ENCODE assay signal across 17 mouse cellular contexts in genomic region chr11:95396548-95396947, GRCm38 (mm10). TPM values are rescaled to one million over a fixed set of nuclear protein-coding genes. Genes with fewer than 3 reads are reported as not detected.
DNase-seq lines count a peak whose midpoint lies in the region; ATAC-seq and TF ChIP-seq lines count a peak whose summit lies in the region.
"Had no signal": no experiment of that assay in that cellular context is flagged by ENCODE, and none has a peak within 500 bp of the region (broad histone marks: within the 10 kb centered on the region; RNA-seq: fewer than 3 reads in every experiment).

No protein-coding gene starts in this region.

- peak overlapping the region; percentile 45 for H3K27ac ChIP-seq in heart, adult 2 months
- no peak overlapping the region for H3K27ac ChIP-seq in heart, embryonic 11.5 days (ENCODE audit: low read depth, low read length)
- no peak overlapping the region for H3K27ac ChIP-seq in limb, embryonic 14.5 days (replicated peaks; ENCODE audit: low read depth, low read length)
- H3K27ac ChIP-seq in limb, embryonic 10.5 days, result no peak overlapping the region
- H3K27ac ChIP-seq in cerebellum, adult 2 months (ENCODE audit: insufficient read depth, low read length), result peak overlapping the region; percentile 65
- no peak overlapping the region for H3K27ac ChIP-seq in kidney, embryonic 14.5 days (ENCODE audit: low read depth, low read length)
- H3K27ac ChIP-seq: hindbrain, embryonic 15.5 days; liver, embryonic 13.5 days had no signal

- no peak overlapping the region for H3K4me2 ChIP-seq in heart, embryonic 11.5 days
- H3K4me2 ChIP-seq in limb, embryonic 14.5 days (replicated peaks; ENCODE audit: low read depth, low read length, severe bottlenecking), result no peak overlapping the region
- H3K4me2 ChIP-seq in kidney, embryonic 14.5 days (replicated peaks; ENCODE audit: low read depth, low read length), result no peak overlapping the region
- H3K4me2 ChIP-seq: hindbrain, embryonic 15.5 days; liver, embryonic 13.5 days had no signal

- ATAC-seq in heart, embryonic 11.5 days (replicated peaks; ENCODE audit: insufficient number of reproducible peaks, low FRiP score, low TSS enrichment), result no peak
- ATAC-seq in limb, embryonic 14.5 days (ENCODE audit: low FRiP score, low read depth), result no peak
- no peak for ATAC-seq in kidney, embryonic 14.5 days (ENCODE audit: low FRiP score, low TSS enrichment)
- ATAC-seq: forebrain, postnatal 0 days had no signal

- peaks cover 7% of the 10 kb centered on the region for H3K4me1 ChIP-seq in heart, adult 2 months (ENCODE audit: control insufficient read depth, insufficient read depth, low read length)
- no peaks in the 10 kb centered on the region for H3K4me1 ChIP-seq in heart, embryonic 11.5 days (ENCODE audit: control insufficient read depth, insufficient read depth, low read length)
- peaks cover 10% of the 10 kb centered on the region; the same call in 1 of the 2 replicates for H3K4me1 ChIP-seq in limb, embryonic 14.5 days (ENCODE audit: control insufficient read depth, insufficient read depth, low read length)
- peaks cover 19% of the 10 kb centered on the region for H3K4me1 ChIP-seq in limb, embryonic 10.5 days
- peaks cover 46% of the 10 kb centered on the region for H3K4me1 ChIP-seq in cerebellum, adult 2 months (ENCODE audit: control insufficient read depth, insufficient read depth, low read length)
- no peaks in the 10 kb centered on the region for H3K4me1 ChIP-seq in kidney, embryonic 14.5 days (ENCODE audit: control insufficient read depth, insufficient read depth, low read length)
- H3K4me1 ChIP-seq: liver, embryonic 13.5 days had no signal

- H3K4me3 ChIP-seq in heart, adult 2 months, result no peak overlapping the region
- no peak overlapping the region for H3K4me3 ChIP-seq in heart, embryonic 11.5 days (ENCODE audit: low read depth, low read length)
- H3K4me3 ChIP-seq in limb, embryonic 14.5 days (replicated peaks; ENCODE audit: low read length), result no peak overlapping the region
- no peak overlapping the region for H3K4me3 ChIP-seq in limb, embryonic 10.5 days
- H3K4me3 ChIP-seq in cerebellum, adult 2 months (replicated peaks; ENCODE audit: insufficient read depth, low read depth, low read length), result no peak overlapping the region
- H3K4me3 ChIP-seq in kidney, embryonic 14.5 days (ENCODE audit: low read length), result no peak overlapping the region
- H3K4me3 ChIP-seq: erythroblast, embryonic 14.5 days; hindbrain, embryonic 15.5 days; liver, embryonic 13.5 days had no signal

- DNase-seq in heart, adult 2 months, result no peak
- no peak for DNase-seq in limb, embryonic 14.5 days (ENCODE audit: low spot score)
- DNase-seq in limb, embryonic 10.5 days (ENCODE audit: low spot score), result no peak
- peak; percentile 58 to 71 for DNase-seq in cerebellum, adult 2 months
- peak; percentile 69 to 78 for DNase-seq in cerebellum, postnatal 14 days
- DNase-seq in kidney, adult 8-10 months, result no peak
- DNase-seq: adrenal gland, adult 8-10 months; forebrain, postnatal 0 days; gastrocnemius, postnatal 36 days; kidney, adult 18-20 months; liver, embryonic 13.5 days; thymus, postnatal 36 days had no signal

- 38% methylated on average over 1 of the region's 1 CpGs for WGBS in heart, adult 2 months
- WGBS in heart, embryonic 11.5 days (ENCODE audit: insufficient replicate concordance), result 41% methylated on average over 1 of the region's 1 CpGs
- WGBS in limb, embryonic 14.5 days, result 69% methylated on average over 1 of the region's 1 CpGs
- WGBS in limb, embryonic 10.5 days, result 69% methylated on average over 1 of the region's 1 CpGs
- WGBS in cerebellum, adult 2 months, result 9% methylated on average over 1 of the region's 1 CpGs
- WGBS in kidney, embryonic 14.5 days, result 58% methylated on average over 1 of the region's 1 CpGs

- no peak for TF ChIP-seq CTCF in heart, adult 2 months (IDR thresholded peaks at IDR 0.05)
- TF ChIP-seq CTCF in cerebellum, adult 2 months (IDR thresholded peaks at IDR 0.05; ENCODE audit: borderline replicate concordance, insufficient read depth, low read depth, low read length), result no peak

- TF ChIP-seq POLR2A in heart, adult 2 months (IDR thresholded peaks at IDR 0.05; ENCODE audit: insufficient read depth, low read depth, low read length), result no peak
- TF ChIP-seq POLR2A in limb, embryonic 14.5 days (IDR thresholded peaks at IDR 0.05; ENCODE audit: borderline replicate concordance, extremely low read depth, insufficient read depth, insufficient read length), result no peak
- TF ChIP-seq POLR2A in cerebellum, adult 2 months (IDR thresholded peaks at IDR 0.05; ENCODE audit: borderline replicate concordance, insufficient read depth, low read length), result no peak

- 0 out of 2 replicates have a peak, but pooled peaks have one; percentile 32 for TF ChIP-seq EP300 in heart, adult 2 months (IDR thresholded peaks at IDR 0.05; ENCODE audit: insufficient read depth, low read depth, low read length)

- intact Hi-C loops in heart, adult 2 months (cut with DNase I), result loop anchor here (5.0 to 10.0 kb wide), 2 partner anchors 251 to 282 kb away; no protein-coding TSS in a partner anchor

- H3K9ac ChIP-seq in heart, adult 2 months (ENCODE audit: low read depth, low read length), result no peak overlapping the region
- H3K9ac ChIP-seq in heart, embryonic 11.5 days (ENCODE audit: low read depth, low read length), result no peak overlapping the region
- H3K9ac ChIP-seq in limb, embryonic 14.5 days (ENCODE audit: low read depth, low read length, severe bottlenecking), result 0 out of 2 replicates have a peak overlapping the region, but pooled peaks have one; percentile 16
- H3K9ac ChIP-seq in kidney, embryonic 14.5 days (ENCODE audit: low read depth, low read length), result no peak overlapping the region
- H3K9ac ChIP-seq: forebrain, postnatal 0 days; hindbrain, embryonic 15.5 days; liver, embryonic 13.5 days had no signal

- H3K27me3 ChIP-seq in heart, adult 2 months (ENCODE audit: control insufficient read depth, insufficient read depth, low read length), result no peaks in the 10 kb centered on the region
- no peaks in the 10 kb centered on the region for H3K27me3 ChIP-seq in heart, embryonic 11.5 days (ENCODE audit: control insufficient read depth, insufficient read depth, low read length)
- H3K27me3 ChIP-seq in limb, embryonic 14.5 days (ENCODE audit: control insufficient read depth, insufficient read depth, low read length), result no peaks in the 10 kb centered on the region
- no peaks in the 10 kb centered on the region for H3K27me3 ChIP-seq in limb, embryonic 10.5 days (ENCODE audit: low read depth, poor library complexity, severe bottlenecking)
- no peaks in the 10 kb centered on the region for H3K27me3 ChIP-seq in cerebellum, adult 2 months (ENCODE audit: control insufficient read depth, insufficient read depth, low read length)
- no peaks in the 10 kb centered on the region for H3K27me3 ChIP-seq in kidney, embryonic 14.5 days (ENCODE audit: control insufficient read depth, insufficient read depth, low read length)
- H3K27me3 ChIP-seq: hindbrain, embryonic 15.5 days had no signal

- H3K79me2 ChIP-seq in heart, adult 2 months (replicated peaks; ENCODE audit: control insufficient read depth, insufficient read depth, low read length), result no peaks in the 10 kb centered on the region

- H3K9me3 ChIP-seq in heart, embryonic 11.5 days (replicated peaks; ENCODE audit: control insufficient read depth, low read length), result no peaks in the 10 kb centered on the region
- no peaks in the 10 kb centered on the region for H3K9me3 ChIP-seq in limb, embryonic 14.5 days (ENCODE audit: control insufficient read depth, low read length)
- no peaks in the 10 kb centered on the region for H3K9me3 ChIP-seq in limb, embryonic 10.5 days (replicated peaks)
- no peaks in the 10 kb centered on the region for H3K9me3 ChIP-seq in kidney, embryonic 14.5 days (ENCODE audit: control insufficient read depth, low read length)
- H3K9me3 ChIP-seq: G1E; hindbrain, embryonic 15.5 days; liver, embryonic 13.5 days had no signal

- peaks cover under 1% of the 10 kb centered on the region; the same call in 1 of the 2 replicates for H3K36me3 ChIP-seq in heart, adult 2 months (ENCODE audit: control insufficient read depth, insufficient read depth, low read length)
- 0 out of 2 replicates have a peak, but pooled peaks cover 2% of the 10 kb centered on the region for H3K36me3 ChIP-seq in heart, embryonic 11.5 days (ENCODE audit: control insufficient read depth, insufficient read depth, low read length)
- H3K36me3 ChIP-seq in limb, embryonic 14.5 days (ENCODE audit: control insufficient read depth, insufficient read depth, low read length), result 0 out of 2 replicates have a peak, but pooled peaks cover 10% of the 10 kb centered on the region
- peaks cover 18% of the 10 kb centered on the region for H3K36me3 ChIP-seq in limb, embryonic 10.5 days
- peaks cover 6% of the 10 kb centered on the region; the same call in 1 of the 2 replicates for H3K36me3 ChIP-seq in kidney, embryonic 14.5 days (ENCODE audit: control insufficient read depth, insufficient read depth, low read length)
- H3K36me3 ChIP-seq: hindbrain, embryonic 15.5 days had no signal

RNA-seq across cellular contexts. Expression of gene Slc35b1, which starts 12.1 kb away (rescaled TPM):
- total RNA-seq in heart, adult 2 months (2021), result 10 to 100 TPM; 34.2 to 41.3 TPM
- polyA plus RNA-seq in heart, adult 2 months (2012; rRNA removed), result 47.2 and 74.2 TPM in 2 replicates
- polyA plus RNA-seq in heart, embryonic 11.5 days (2014; fragmentation: Nextera tagmentation; extraction: Ambion mirVana), result 92.4 and 95.9 TPM in 2 replicates
- 98.1 and 116 TPM in 2 replicates for polyA plus RNA-seq in limb, embryonic 14.5 days (2012; rRNA removed)
- 110 and 117 TPM in 2 replicates for polyA plus RNA-seq in limb, embryonic 14.5 days (2014; fragmentation: Nextera tagmentation; extraction: Ambion mirVana)
- 128 and 132 TPM in 2 replicates for polyA plus RNA-seq in limb, embryonic 10.5 days (2016; fragmentation: Nextera tagmentation; extraction: Ambion mirVana)
- 88.5 and 90.3 TPM in 2 replicates for polyA plus RNA-seq in cerebellum, adult 2 months (2012; rRNA removed)
- polyA plus RNA-seq in kidney, embryonic 14.5 days (2014; fragmentation: Nextera tagmentation; extraction: Ambion mirVana), result 94.4 and 111 TPM in 2 replicates

RNA-seq across cellular contexts. Expression of gene Spop, which starts 17.3 kb away (rescaled TPM):
- 100 to 1,000 TPM; 155 to 170 TPM for total RNA-seq in heart, adult 2 months (2021)
- polyA plus RNA-seq in heart, adult 2 months (2012; rRNA removed), result 69.3 and 112 TPM in 2 replicates
- polyA plus RNA-seq in heart, embryonic 11.5 days (2014; fragmentation: Nextera tagmentation; extraction: Ambion mirVana), result 81.2 and 82.3 TPM in 2 replicates
- 45.1 and 51.3 TPM in 2 replicates for polyA plus RNA-seq in limb, embryonic 14.5 days (2012; rRNA removed)
- 92.7 and 98.2 TPM in 2 replicates for polyA plus RNA-seq in limb, embryonic 14.5 days (2014; fragmentation: Nextera tagmentation; extraction: Ambion mirVana)
- 95.3 and 123 TPM in 2 replicates for polyA plus RNA-seq in limb, embryonic 10.5 days (2016; fragmentation: Nextera tagmentation; extraction: Ambion mirVana)
- 147 and 149 TPM in 2 replicates for polyA plus RNA-seq in cerebellum, adult 2 months (2012; rRNA removed)
- polyA plus RNA-seq in kidney, embryonic 14.5 days (2014; fragmentation: Nextera tagmentation; extraction: Ambion mirVana), result 71.4 and 112 TPM in 2 replicates

RNA-seq across cellular contexts. Expression of gene Fam117a, which starts 59.7 kb away (rescaled TPM):
- total RNA-seq in heart, adult 2 months (2021), result 1 to 10 TPM; 8.6 to 10.0 TPM
- 9.1 and 19.0 TPM in 2 replicates for polyA plus RNA-seq in heart, adult 2 months (2012; rRNA removed)
- polyA plus RNA-seq in heart, embryonic 11.5 days (2014; fragmentation: Nextera tagmentation; extraction: Ambion mirVana), result 14.3 and 19.4 TPM in 2 replicates
- polyA plus RNA-seq in limb, embryonic 14.5 days (2012; rRNA removed), result 48.3 and 59.6 TPM in 2 replicates
- polyA plus RNA-seq in limb, embryonic 14.5 days (2014; fragmentation: Nextera tagmentation; extraction: Ambion mirVana), result 19.3 and 22.1 TPM in 2 replicates
- polyA plus RNA-seq in limb, embryonic 10.5 days (2016; fragmentation: Nextera tagmentation; extraction: Ambion mirVana), result 12.8 and 15.0 TPM in 2 replicates
- 14.3 and 17.4 TPM in 2 replicates for polyA plus RNA-seq in cerebellum, adult 2 months (2012; rRNA removed)
- 11.9 and 13.0 TPM in 2 replicates for polyA plus RNA-seq in kidney, embryonic 14.5 days (2014; fragmentation: Nextera tagmentation; extraction: Ambion mirVana)

Comparison
In these comparisons a context has a peak if more than half of its experiments do, and no peak if none do; other contexts are left out.
1. H3K27ac ChIP-seq: peak in heart, adult 2 months (single experiment) and cerebellum, adult 2 months (single experiment); none in heart, embryonic 11.5 days (single experiment), limb, embryonic 14.5 days (single experiment), limb, embryonic 10.5 days (single experiment) and kidney, embryonic 14.5 days (single experiment).
2. DNase-seq: peak in cerebellum, adult 2 months (2 of 2) and cerebellum, postnatal 14 days (2 of 2); none in heart, adult 2 months (0 of 2), limb, embryonic 14.5 days (single experiment), limb, embryonic 10.5 days (single experiment) and kidney, adult 8-10 months (0 of 2).